Mouse (Mus musculus): ENCODE results near the gene Gm21797. TPM values are rescaled to one million over a fixed set of nuclear protein-coding genes. Genes with fewer than 3 reads are reported as not detected.

Gene Gm21797
- total RNA-seq (2023) = not detected

GRCm38 (mm10) chrY:40775665-40776064, at the start of gene Gm21797:
Gene Gm21797, minus strand, starts transcription at chrY:40775765.

DNA sequence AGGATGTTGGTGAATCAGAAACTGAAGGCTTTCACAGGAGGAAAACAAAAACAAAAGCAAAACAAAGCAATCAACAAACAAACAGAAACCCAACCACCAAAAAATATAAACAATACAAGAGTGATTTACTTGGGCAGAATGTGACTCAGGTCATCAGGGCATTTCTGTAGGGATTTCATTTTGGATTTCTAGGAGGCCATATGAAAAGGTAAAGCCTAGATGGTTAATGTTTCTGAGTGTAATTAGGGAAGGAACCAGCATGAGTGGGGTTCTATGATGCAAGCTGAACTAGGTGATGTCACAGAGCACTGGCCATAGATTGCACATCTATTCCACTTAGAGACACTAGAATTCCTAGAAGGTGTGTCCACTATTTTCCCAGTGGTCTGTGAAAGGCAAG, 29.0 kb upstream of the Gm21797 start, which contains the start of gene Gm20795:
Gene Gm20795 (plus strand): TSS at position 301 of the 400 bp plus-strand sequence.

Other genes with a start within 250 kb of the Gm21797 start
- gene Gm21852, start 123.8 kb downstream of the Gm21797 start, total RNA-seq (2023) = not detected
- gene Gm20795, start 29.1 kb upstream of the Gm21797 start, total RNA-seq (2023) = not detected

Data from T-cell, adult 66 days (primary cell).